Mouse (Mus musculus) brain, embryonic 14.5 days (tissue): Measurements from ENCODE around the gene Wnt2b. TPM values are rescaled to one million over a fixed set of nuclear protein-coding genes. Genes with fewer than 3 reads are reported as not detected.

ENCODE experiments used
- DNase-seq: peaks from one replicate; pipeline ENCODE4 v3.0.0-alpha.2; 2011; ENCODE audit warnings: low read depth
- CTCF ChIP-seq: fragments of 200-500 bp; IDR thresholded peaks from 2 replicates; pipeline ENCODE4 v1.5.1; 2012; ENCODE audit warnings: inconsistent platforms, mild to moderate bottlenecking, moderate library complexity, borderline replicate concordance; ENCODE audit not compliant: insufficient read depth, insufficient read length; ENCODE audit errors: extremely low read depth
- POLR2A ChIP-seq: fragments of 200-500 bp; IDR thresholded peaks from 2 replicates; pipeline ENCODE4 v1.6.1; 2012; ENCODE audit warnings: mild to moderate bottlenecking, inconsistent platforms, borderline replicate concordance; ENCODE audit not compliant: poor library complexity, insufficient read depth, insufficient read length, severe bottlenecking; ENCODE audit errors: extremely low read depth
- polyA plus RNA-seq: library from polyadenylated mRNA; depleted of rRNA; stranded (reverse); fragments of >200 nt; gene quantifications from 2 replicates; pipeline ENCODE4 v1.2.3, GENCODE M21; 2012

Gene Wnt2b
- polyA plus RNA-seq, 1 experiment: 3.0 TPM

- DNase-seq: no peak
- TF ChIP-seq CTCF: no peak
- TF ChIP-seq POLR2A: no peak
These were observed 1.1 kb upstream of the Wnt2b start for GRCm38 (mm10) chr3:104962866-104963265.

DNA sequence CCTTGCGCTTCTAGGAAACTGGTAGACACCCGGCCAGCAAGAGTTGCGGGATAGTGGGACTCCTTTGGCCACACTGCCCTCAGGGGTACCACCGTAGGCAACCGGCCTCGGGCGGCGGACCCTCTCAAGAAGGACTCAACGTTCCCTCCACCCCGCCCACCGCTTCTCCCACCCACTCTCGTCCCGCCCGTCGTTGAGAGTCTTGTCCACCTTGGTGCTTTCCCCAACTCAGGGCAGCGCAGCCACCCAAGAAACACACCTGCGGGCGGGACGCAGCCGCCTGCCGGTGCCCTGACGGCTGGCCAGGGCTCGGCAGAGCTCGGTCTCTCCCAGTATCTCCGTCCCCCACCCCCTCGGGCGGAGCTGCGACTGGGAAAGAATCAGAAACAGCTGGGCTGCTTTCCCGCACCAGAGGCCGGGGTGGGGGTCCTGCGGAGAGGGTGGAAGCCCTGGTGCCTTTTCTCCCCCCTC, 455 bp upstream of the Wnt2b start:
- peak; percentile 22 for DNase-seq
- no peak for TF ChIP-seq CTCF
- no peak for TF ChIP-seq POLR2A

- TF ChIP-seq POLR2A: no peak
- no peak for TF ChIP-seq CTCF
- no peak for DNase-seq
These were observed 1.4 kb downstream of the Wnt2b start for GRCm38 (mm10) chr3:104960026-104961000.

GRCm38 (mm10) chr3:104956131-104956581, 5.6 kb downstream of the Wnt2b start:
- no peak for DNase-seq
- TF ChIP-seq CTCF: no peak
- TF ChIP-seq POLR2A: no peak

GRCm38 (mm10) chr3:104954551-104954950, 7.2 kb downstream of the Wnt2b start:
- no peak for DNase-seq
- no peak for TF ChIP-seq POLR2A
- TF ChIP-seq CTCF: no peak

DNA sequence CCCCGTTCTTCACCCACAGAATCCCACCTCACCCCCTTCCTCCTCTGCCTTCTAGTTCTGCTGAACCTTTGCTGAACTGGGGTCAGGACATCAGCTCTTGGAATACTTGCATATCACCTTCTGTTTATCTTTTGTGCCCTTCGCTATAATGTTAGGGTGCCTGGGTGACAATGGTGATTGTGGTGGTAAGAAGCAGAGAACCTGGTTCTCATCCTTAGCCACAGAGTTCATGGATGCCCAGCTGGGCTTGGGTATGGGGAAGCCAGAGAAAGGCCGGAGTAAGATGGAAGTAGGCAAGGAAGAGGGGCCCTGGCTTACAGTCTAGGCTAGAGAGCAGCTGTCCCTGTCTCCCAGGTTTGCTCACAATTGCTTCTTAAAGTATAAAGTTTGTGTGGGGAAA, 7.6 kb downstream of the Wnt2b start:
- DNase-seq: no peak
- TF ChIP-seq POLR2A (no peak), CTCF (no peak)

GRCm38 (mm10) chr3:104952891-104953670, 8.6 kb downstream of the Wnt2b start:
- no peak for TF ChIP-seq CTCF
- no peak for TF ChIP-seq POLR2A
- DNase-seq: no peak

DNA sequence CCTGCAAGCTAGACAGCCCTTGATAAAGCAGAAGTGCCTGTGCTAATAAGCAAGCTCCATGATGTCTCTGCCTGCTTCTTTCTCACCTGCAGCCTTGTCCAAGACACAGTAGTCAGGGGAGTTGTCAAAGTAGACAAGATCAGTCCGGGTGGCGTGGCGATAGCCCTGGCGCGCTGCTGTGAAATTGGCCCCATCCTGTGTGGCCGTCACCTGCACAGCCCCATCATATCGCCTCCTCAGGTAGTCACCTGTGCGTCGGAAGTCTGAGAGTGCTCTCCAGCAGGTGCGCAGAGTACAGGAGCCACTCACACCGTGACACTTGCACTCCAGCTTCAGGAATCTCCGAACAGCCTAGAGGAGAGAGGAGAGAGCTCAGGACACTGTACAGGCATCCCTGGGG, 10.8 kb downstream of the Wnt2b start:
- no peak for TF ChIP-seq CTCF
- TF ChIP-seq POLR2A: no peak
- DNase-seq: no peak

GRCm38 (mm10) chr3:104944894-104945293, 16.8 kb downstream of the Wnt2b start:
- TF ChIP-seq POLR2A (no peak), CTCF (no peak)
- DNase-seq: no peak

DNA sequence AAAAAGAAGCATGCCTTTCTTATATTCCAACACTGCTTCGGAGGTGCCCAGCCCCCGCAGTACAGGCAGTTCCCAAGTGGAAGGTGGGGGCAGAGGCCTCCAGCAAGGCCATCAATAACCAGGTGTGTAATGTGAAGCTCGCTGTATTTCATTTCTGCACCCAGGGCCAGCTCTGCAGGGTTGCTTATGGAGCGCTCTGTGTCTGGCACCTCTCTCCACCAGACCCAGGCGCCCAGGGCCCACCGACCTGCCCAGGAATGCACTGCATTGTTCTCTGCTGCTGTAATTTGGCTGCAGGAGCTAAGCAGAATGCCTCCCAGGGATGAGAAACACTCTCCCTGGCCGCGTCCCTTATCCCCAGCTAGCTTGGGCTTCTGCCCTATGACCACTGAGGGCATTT, 18.4 kb downstream of the Wnt2b start:
- no peak for DNase-seq
- TF ChIP-seq POLR2A: no peak

GRCm38 (mm10) chr3:104942682-104943081, 19.0 kb downstream of the Wnt2b start:
- DNase-seq: no peak
- TF ChIP-seq POLR2A: no peak
- no peak for TF ChIP-seq CTCF

GRCm38 (mm10) chr3:104940691-104941090, 21.0 kb downstream of the Wnt2b start:
- TF ChIP-seq POLR2A (no peak), CTCF (no peak)
- no peak for DNase-seq

GRCm38 (mm10) chr3:104938327-104938726, 23.4 kb downstream of the Wnt2b start:
- DNase-seq: no peak
- TF ChIP-seq POLR2A: no peak
- no peak for TF ChIP-seq CTCF

- no peak for DNase-seq
- TF ChIP-seq CTCF (no peak), POLR2A (no peak)
These were observed 23.9 kb downstream of the Wnt2b start for GRCm38 (mm10) chr3:104937728-104938305.

DNA sequence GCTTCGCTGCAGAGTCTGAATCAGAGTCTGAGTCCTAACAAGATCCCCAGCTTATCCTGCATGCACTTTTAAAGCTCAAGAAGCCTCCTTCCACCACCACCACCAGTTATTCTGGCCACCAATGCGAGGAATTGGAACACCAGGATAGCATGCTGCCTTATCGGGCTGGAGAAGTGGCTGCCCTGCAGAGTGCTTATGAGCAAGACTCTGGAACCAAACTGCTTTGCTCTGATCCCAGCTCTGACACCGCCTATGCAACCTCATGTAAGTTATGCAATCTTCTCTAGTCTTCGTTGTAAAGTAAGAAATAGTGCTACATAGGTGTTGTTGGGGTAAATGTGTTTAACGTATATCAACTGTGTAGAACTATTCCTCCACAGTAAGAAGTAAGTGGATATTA, 32.3 kb downstream of the Wnt2b start:
- no peak for TF ChIP-seq POLR2A
- no peak for TF ChIP-seq CTCF
- DNase-seq: no peak
